Mouse (Mus musculus): ENCODE results near the gene Gm4707. TPM values are rescaled to one million over a fixed set of nuclear protein-coding genes. Genes with fewer than 3 reads are reported as not detected.
A peak's percentile ranks its signal among the peaks of the same experiment; 100 is the strongest.

Gene Gm4707
- polyA plus RNA-seq (2012; rRNA removed) = 1.5 and 1.7 TPM in 2 replicates

DNA sequence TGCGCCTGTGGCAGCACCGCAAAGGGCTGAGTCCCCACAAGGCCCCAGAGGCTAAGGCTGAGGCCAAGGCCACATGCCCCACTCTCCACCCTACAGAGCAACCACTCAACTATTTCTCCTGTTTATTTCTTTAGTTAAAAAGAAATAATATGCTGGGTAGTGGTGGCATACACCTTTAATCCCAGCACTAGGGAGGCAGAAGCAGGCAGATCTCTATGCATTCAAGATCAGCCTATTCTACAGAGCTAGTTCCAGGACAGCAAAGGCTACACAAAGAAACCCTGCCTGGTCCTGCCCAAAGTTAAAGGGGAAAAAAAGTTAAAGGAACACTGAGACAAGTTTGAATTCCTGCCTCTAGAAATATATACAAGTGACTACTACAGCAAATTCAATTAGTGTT, at the start of gene Gm4707:
Gene Gm4707 (minus strand): TSS at position 101 of the 400 bp plus-strand sequence.
- 95% methylated on average over 2 of the region's 2 CpGs for WGBS
- H3K36me3 ChIP-seq (ENCODE audit: control insufficient read depth, insufficient read depth, low read length) = peaks cover 15% of the 10 kb centered on the region
- H3K4me3 ChIP-seq (ENCODE audit: extremely low read depth, insufficient read depth, insufficient read length) = no peak within 1 kb of the TSS
- no peak for DNase-seq (ENCODE audit: low read depth in 1 of 2, low spot score in 2 of 2)
- no peaks in the 10 kb centered on the region for H3K27me3 ChIP-seq (ENCODE audit: control insufficient read depth, insufficient read depth, low read length)
- no peak for TF ChIP-seq POLR2A (IDR thresholded peaks at IDR 0.05; ENCODE audit: low read depth, low read length)
- no peak for TF ChIP-seq CTCF (IDR thresholded peaks at IDR 0.05; ENCODE audit: extremely low read depth, insufficient read depth, insufficient read length, insufficient replicate concordance)
- no peak within 1 kb of the TSS for H3K27ac ChIP-seq (ENCODE audit: insufficient read depth, low read length)
- no peaks in the 10 kb centered on the region for H3K4me1 ChIP-seq (ENCODE audit: control insufficient read depth, insufficient read depth, insufficient read length)

DNA sequence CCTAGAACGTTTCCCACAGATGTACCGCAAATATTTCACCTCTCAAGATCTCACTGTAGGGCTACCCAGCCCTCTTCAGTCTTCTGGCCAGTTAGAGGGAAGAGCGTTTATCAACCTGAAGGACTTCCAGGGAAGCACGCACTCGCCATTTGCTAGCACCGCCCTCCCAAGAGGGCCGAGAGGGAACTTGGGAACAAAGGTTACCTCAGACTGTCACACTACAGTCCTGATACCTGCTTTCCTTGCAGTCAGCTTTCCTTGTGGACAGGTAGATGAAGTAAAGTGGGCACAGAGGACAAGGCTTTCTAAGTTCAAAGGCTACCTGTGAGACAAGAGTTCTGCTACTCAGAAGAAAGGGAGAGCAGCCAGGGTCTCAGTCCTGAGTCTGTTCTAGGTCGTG, 47.1 kb upstream of the Gm4707 start:
- no peak for TF ChIP-seq CTCF (IDR thresholded peaks at IDR 0.05; ENCODE audit: extremely low read depth, insufficient read depth, insufficient read length, insufficient replicate concordance)
- TF ChIP-seq POLR2A (IDR thresholded peaks at IDR 0.05; ENCODE audit: low read depth, low read length) = no peak
- peaks cover 12% of the 10 kb centered on the region for H3K36me3 ChIP-seq (ENCODE audit: control insufficient read depth, insufficient read depth, low read length)
- no peak overlapping the region for H3K4me3 ChIP-seq (ENCODE audit: extremely low read depth, insufficient read depth, insufficient read length)
- 95% methylated on average over 8 of the region's 8 CpGs for WGBS
- no peak overlapping the region for H3K27ac ChIP-seq (ENCODE audit: insufficient read depth, low read length)
- DNase-seq (ENCODE audit: low read depth in 1 of 2, low spot score in 2 of 2) = no peak
- no peaks in the 10 kb centered on the region for H3K27me3 ChIP-seq (ENCODE audit: control insufficient read depth, insufficient read depth, low read length)
- H3K4me1 ChIP-seq (ENCODE audit: control insufficient read depth, insufficient read depth, insufficient read length) = no peaks in the 10 kb centered on the region; the same call in 1 of the 2 replicates

DNA sequence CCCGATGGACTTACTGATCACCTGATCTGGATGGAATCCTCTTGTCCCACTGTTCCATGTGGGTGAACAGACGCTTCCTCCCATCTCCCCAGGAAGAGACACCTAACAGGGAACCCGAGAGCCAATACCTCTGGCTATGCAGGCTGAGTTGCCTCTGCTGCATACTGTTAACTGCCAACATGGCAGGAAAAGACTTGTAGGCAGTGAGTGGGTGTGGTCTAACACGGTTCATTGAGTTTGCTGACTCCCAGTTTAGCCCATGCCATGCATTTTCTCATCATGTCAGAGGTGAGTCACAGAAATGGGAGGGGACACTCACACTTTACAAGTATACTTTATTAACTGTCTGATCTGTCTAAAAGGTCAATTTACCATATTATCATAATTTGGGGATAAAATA, 36.1 kb upstream of the Gm4707 start:
- 83% methylated on average over 4 of the region's 4 CpGs for WGBS
- Histone ChIP-seq H3K27me3 (ENCODE audit: control insufficient read depth, insufficient read depth, low read length) (no peaks in the 10 kb centered on the region), H3K27ac (ENCODE audit: insufficient read depth, low read length) (no peak overlapping the region), H3K4me1 (ENCODE audit: control insufficient read depth, insufficient read depth, insufficient read length) (no peaks in the 10 kb centered on the region), H3K4me3 (ENCODE audit: extremely low read depth, insufficient read depth, insufficient read length) (no peak overlapping the region), H3K36me3 (ENCODE audit: control insufficient read depth, insufficient read depth, low read length) (peaks cover 2% of the 10 kb centered on the region)
- no peak for DNase-seq (ENCODE audit: low read depth in 1 of 2, low spot score in 2 of 2)
- TF ChIP-seq CTCF (IDR thresholded peaks at IDR 0.05; ENCODE audit: extremely low read depth, insufficient read depth, insufficient read length, insufficient replicate concordance) (no peak), POLR2A (IDR thresholded peaks at IDR 0.05; ENCODE audit: low read depth, low read length) (no peak)

DNA sequence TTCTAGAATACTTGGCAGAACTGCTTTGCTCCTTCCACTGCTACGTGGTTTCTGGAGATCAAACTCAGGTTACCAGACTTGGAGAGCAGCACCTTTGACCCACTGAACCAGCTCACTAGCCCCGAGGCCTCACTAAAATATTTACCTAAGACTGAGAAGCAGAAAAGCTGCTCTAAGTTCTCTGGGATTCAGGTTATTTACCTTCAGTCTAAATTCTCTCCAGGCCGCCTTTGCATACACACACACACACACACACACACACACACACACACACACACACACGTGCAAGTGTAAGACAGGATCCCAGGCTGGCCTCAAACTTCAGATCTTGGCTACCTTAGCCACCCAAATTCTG, 31.6 kb upstream of the Gm4707 start:
- Histone ChIP-seq H3K4me1 (ENCODE audit: control insufficient read depth, insufficient read depth, insufficient read length) (peaks cover 8% of the 10 kb centered on the region), H3K36me3 (ENCODE audit: control insufficient read depth, insufficient read depth, low read length) (no peaks in the 10 kb centered on the region), H3K27me3 (ENCODE audit: control insufficient read depth, insufficient read depth, low read length) (no peaks in the 10 kb centered on the region), H3K4me3 (ENCODE audit: extremely low read depth, insufficient read depth, insufficient read length) (no peak overlapping the region), H3K27ac (ENCODE audit: insufficient read depth, low read length) (peak overlapping the region; percentile 68)
- no peak for DNase-seq (ENCODE audit: low read depth in 1 of 2, low spot score in 2 of 2)
- TF ChIP-seq POLR2A (IDR thresholded peaks at IDR 0.05; ENCODE audit: low read depth, low read length) (no peak), CTCF (IDR thresholded peaks at IDR 0.05; ENCODE audit: extremely low read depth, insufficient read depth, insufficient read length, insufficient replicate concordance) (no peak)
- WGBS = 73% methylated on average over 4 of the region's 4 CpGs

DNA sequence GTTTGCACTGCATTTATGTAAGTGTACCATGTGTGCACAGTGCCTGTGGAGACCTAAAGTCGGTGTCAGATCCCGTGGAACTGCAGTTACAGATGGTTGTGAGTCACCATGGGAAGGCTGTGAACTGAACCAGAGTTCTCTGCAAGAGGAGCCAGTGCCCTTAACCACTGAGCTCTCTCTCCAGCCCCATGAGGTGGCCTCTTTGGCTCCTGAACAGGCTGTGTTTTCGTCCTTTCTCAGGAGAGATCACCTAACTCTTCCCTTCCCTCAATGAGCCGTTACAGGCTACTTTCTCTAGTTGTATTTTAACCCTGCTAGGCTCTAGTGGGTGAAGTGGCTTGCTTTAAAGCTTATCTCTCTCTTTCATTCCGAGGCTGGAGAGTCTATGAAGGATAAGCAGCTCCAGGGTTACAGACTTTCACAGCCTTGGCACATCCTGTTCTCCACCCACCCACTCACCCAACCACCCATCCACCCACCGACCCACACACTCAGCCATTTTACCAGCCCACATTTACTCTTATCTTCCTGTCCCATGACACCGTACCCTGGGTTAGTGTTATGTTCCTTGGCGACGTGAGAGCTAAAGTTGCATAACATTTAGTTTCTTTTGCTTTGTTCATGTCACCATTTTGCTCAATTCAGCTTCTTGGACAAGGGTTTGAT, 31.1 kb upstream of the Gm4707 start:
- H3K36me3 ChIP-seq (ENCODE audit: control insufficient read depth, insufficient read depth, low read length) = no peaks in the 10 kb centered on the region
- H3K27me3 ChIP-seq (ENCODE audit: control insufficient read depth, insufficient read depth, low read length) = no peaks in the 10 kb centered on the region
- H3K27ac ChIP-seq (ENCODE audit: insufficient read depth, low read length) = peak overlapping the region; percentile 68
- no peak overlapping the region for H3K4me3 ChIP-seq (ENCODE audit: extremely low read depth, insufficient read depth, insufficient read length)
- TF ChIP-seq CTCF (IDR thresholded peaks at IDR 0.05; ENCODE audit: extremely low read depth, insufficient read depth, insufficient read length, insufficient replicate concordance) (no peak), POLR2A (IDR thresholded peaks at IDR 0.05; ENCODE audit: low read depth, low read length) (no peak)
- DNase-seq (ENCODE audit: low read depth in 1 of 2, low spot score in 2 of 2) = peak in 1 of 2 experiments; percentile 36
- 64% methylated on average over 9 of the region's 9 CpGs for WGBS
- H3K4me1 ChIP-seq (ENCODE audit: control insufficient read depth, insufficient read depth, insufficient read length) = peaks cover 8% of the 10 kb centered on the region

DNA sequence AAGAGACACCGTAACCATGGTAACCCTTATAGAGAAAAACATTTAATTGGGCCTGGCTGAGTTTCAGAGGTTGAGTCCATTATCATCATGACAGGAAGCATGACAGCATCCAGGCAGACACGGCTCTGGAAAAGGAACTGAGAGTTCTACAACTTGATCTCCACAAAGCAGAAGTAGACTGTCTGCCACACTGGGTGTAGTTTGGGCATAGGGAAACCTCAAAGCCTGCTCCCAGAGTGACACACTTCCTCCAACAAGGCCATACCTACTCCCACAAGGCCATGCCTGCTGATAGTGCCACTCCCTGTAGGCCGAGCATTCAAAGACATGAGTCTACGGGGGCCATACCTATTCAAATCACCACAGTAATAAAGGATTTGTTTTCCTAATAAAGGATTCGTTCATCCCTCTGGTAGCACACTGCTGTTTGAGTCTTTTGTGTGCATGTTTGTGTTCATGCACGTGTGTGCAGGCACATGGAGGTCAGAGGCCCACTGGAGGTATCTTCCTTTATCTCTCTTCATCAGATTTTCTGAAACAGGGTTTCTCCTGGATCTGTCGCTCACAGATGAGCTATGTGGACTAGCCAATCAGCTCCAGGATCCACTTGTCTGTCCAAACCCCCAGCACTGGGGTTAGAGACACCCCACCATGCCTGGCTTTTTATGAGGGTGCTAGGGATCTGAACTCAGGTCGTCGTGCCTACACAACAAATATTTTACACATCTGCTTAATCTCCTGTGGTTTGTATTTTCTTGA, 30.2 kb upstream of the Gm4707 start:
- 75% methylated on average over 9 of the region's 9 CpGs for WGBS
- H3K4me3 ChIP-seq (ENCODE audit: extremely low read depth, insufficient read depth, insufficient read length) = no peak overlapping the region

More for the DNA sequence above, 30.2 kb upstream of the Gm4707 start:
- Histone ChIP-seq H3K27me3 (ENCODE audit: control insufficient read depth, insufficient read depth, low read length) (no peaks in the 10 kb centered on the region), H3K4me1 (ENCODE audit: control insufficient read depth, insufficient read depth, insufficient read length) (peaks cover 12% of the 10 kb centered on the region), H3K27ac (ENCODE audit: insufficient read depth, low read length) (peak overlapping the region; percentile 15; the same call in 1 of the 2 replicates), H3K36me3 (ENCODE audit: control insufficient read depth, insufficient read depth, low read length) (no peaks in the 10 kb centered on the region)
- peak in 1 of 2 experiments; percentile 56 for DNase-seq (ENCODE audit: low read depth in 1 of 2, low spot score in 2 of 2)
- no peak for TF ChIP-seq POLR2A (IDR thresholded peaks at IDR 0.05; ENCODE audit: low read depth, low read length)
- no peak for TF ChIP-seq CTCF (IDR thresholded peaks at IDR 0.05; ENCODE audit: extremely low read depth, insufficient read depth, insufficient read length, insufficient replicate concordance)
